Comparison of ENCODE assay signal across 20 mouse cellular contexts in genomic region chr17:4784296-4784695, GRCm38 (mm10).
DNase-seq lines count a peak whose midpoint lies in the region; TF ChIP-seq lines count a peak whose summit lies in the region.
"Had no signal": no experiment of that assay in that cellular context is flagged by ENCODE, and none has a peak within 500 bp of the region (broad histone marks: within the 10 kb centered on the region; RNA-seq: fewer than 3 reads in every experiment).

No protein-coding gene starts in this region.

- no peak for TF ChIP-seq POLR2A in kidney, adult 2 months (IDR thresholded peaks at IDR 0.05; ENCODE audit: low read depth, low read length)

- peak overlapping the region; percentile 91 for H3K27ac ChIP-seq in gastrocnemius, adult 2 months
- H3K27ac ChIP-seq in kidney, adult 2 months (ENCODE audit: insufficient read depth, low read depth, low read length), result no peak overlapping the region
- H3K27ac ChIP-seq: embryonic facial prominence, embryonic 12.5 days; forebrain, embryonic 15.5 days; heart, embryonic 13.5 days; hindbrain, embryonic 12.5 days; limb, embryonic 10.5 days; liver, embryonic 12.5 days had no signal

- H3K4me1 ChIP-seq in kidney, adult 2 months (ENCODE audit: control insufficient read depth, insufficient read depth, low read length), result no peaks in the 10 kb centered on the region
- H3K4me1 ChIP-seq: embryonic facial prominence, embryonic 12.5 days; forebrain, embryonic 15.5 days; limb, embryonic 10.5 days; liver, embryonic 12.5 days had no signal

- intact Hi-C loops in gastrocnemius, adult 2 months (cut with DNase I), result loop anchor here (5.0 to 10.0 kb wide), 2 partner anchors 208 to 401 kb away; partner anchors contain the start of gene Arid1b
- intact Hi-C loops in heart, postnatal 10 days (cut with DNase I), result loop anchor here (5.0 to 10.0 kb wide), 3 partner anchors 188 to 401 kb away; partner anchors contain the start of gene Arid1b

- no peaks in the 10 kb centered on the region for H3K36me3 ChIP-seq in kidney, adult 2 months (ENCODE audit: control insufficient read depth, insufficient read depth, low read length)
- H3K36me3 ChIP-seq: embryonic facial prominence, embryonic 12.5 days; forebrain, embryonic 15.5 days; heart, embryonic 13.5 days; hindbrain, embryonic 12.5 days; limb, embryonic 10.5 days; liver, embryonic 12.5 days had no signal

- no peak overlapping the region for H3K4me3 ChIP-seq in gastrocnemius, adult 2 months
- no peak overlapping the region for H3K4me3 ChIP-seq in kidney, adult 2 months (ENCODE audit: insufficient read depth, low read depth, low read length)
- H3K4me3 ChIP-seq: embryonic facial prominence, embryonic 12.5 days; erythroblast, embryonic 14.5 days; forebrain, embryonic 15.5 days; heart, embryonic 13.5 days; hindbrain, embryonic 12.5 days; limb, embryonic 10.5 days; liver, embryonic 12.5 days had no signal

- no peak for TF ChIP-seq CTCF in gastrocnemius, adult 2 months (IDR thresholded peaks at IDR 0.05)
- no peak for TF ChIP-seq CTCF in kidney, adult 2 months (conservative IDR thresholded peaks at IDR 0.05; ENCODE audit: insufficient read depth, insufficient read length, low read depth, low read length)

- no peaks in the 10 kb centered on the region for H3K27me3 ChIP-seq in kidney, adult 2 months (replicated peaks; ENCODE audit: control insufficient read depth, insufficient read depth, low read length)
- H3K27me3 ChIP-seq: embryonic facial prominence, embryonic 12.5 days; forebrain, embryonic 15.5 days; heart, embryonic 13.5 days; hindbrain, embryonic 12.5 days; liver, embryonic 12.5 days had no signal

- 68% methylated on average over 5 of the region's 5 CpGs for WGBS in kidney, adult 2 months

- DNase-seq in adrenal gland, adult 2 months, result peak; percentile 19
- DNase-seq in adrenal gland, adult 8-10 months, result no peak
- no peak for DNase-seq in gastrocnemius, adult 2 months
- DNase-seq in gastrocnemius, postnatal 4 days (ENCODE audit: low spot score in 2 of 2), result no peak
- peak; percentile 33 for DNase-seq in kidney, adult 2 months
- no peak for DNase-seq in kidney, postnatal 14 days
- DNase-seq in heart, postnatal 10 days, result peak; percentile 78
- no peak for DNase-seq in MN1 (ENCODE audit: low spot score)
- DNase-seq: cerebellum, adult 11 months; lung, adult 2 months; lung, postnatal 36 days; right cerebral cortex, postnatal 25 days; thymus, adult 2 months had no signal

Comparison
In these comparisons a context has a peak if more than half of its experiments do, and no peak if none do; other contexts are left out.
1. DNase-seq: peak in adrenal gland, adult 2 months (single experiment), kidney, adult 2 months (single experiment) and heart, postnatal 10 days (2 of 2); none in adrenal gland, adult 8-10 months (single experiment), gastrocnemius, adult 2 months (single experiment), gastrocnemius, postnatal 4 days (0 of 2), kidney, postnatal 14 days (single experiment) and MN1 (single experiment).